Mouse (Mus musculus) adrenal gland, postnatal 10 days (tissue): ENCODE data around the gene Olfr1262. TPM values are rescaled to one million over a fixed set of nuclear protein-coding genes. Genes with fewer than 3 reads are reported as not detected.

Experiments used
- DNase-seq: peaks from one replicate; pipeline ENCODE4 v3.0.0; 2021; ENCODE audit warnings: mixed read lengths
- long read RNA-seq, 2 experiments: library from polyadenylated mRNA; stranded (forward); transcript quantifications; one replicate each; pipeline ENCODE4 v2.0.0; 2021
- total RNA-seq, 2 experiments: library from RNA; stranded (reverse); gene quantifications; 2 replicates each; pipeline ENCODE4 v1.2.3; 2021

Olfr1262 gene
- not detected for total RNA-seq
- long read RNA-seq, experiment 1, result 0 reads
- long read RNA-seq, experiment 2, result 0 reads

- no peak for DNase-seq
These were observed at the start of gene Olfr1262 for GRCm38 (mm10) chr2:89999845-90000244. Olfr1262 (plus strand) TSS chr2:90000145.

GRCm38 (mm10) chr2:89974184-89974583, 25.8 kb upstream of the Olfr1262 start, which contains the start of gene Olfr1260:
Olfr1260 (plus strand) TSS chr2:89974340.
- no peak for DNase-seq

DNA sequence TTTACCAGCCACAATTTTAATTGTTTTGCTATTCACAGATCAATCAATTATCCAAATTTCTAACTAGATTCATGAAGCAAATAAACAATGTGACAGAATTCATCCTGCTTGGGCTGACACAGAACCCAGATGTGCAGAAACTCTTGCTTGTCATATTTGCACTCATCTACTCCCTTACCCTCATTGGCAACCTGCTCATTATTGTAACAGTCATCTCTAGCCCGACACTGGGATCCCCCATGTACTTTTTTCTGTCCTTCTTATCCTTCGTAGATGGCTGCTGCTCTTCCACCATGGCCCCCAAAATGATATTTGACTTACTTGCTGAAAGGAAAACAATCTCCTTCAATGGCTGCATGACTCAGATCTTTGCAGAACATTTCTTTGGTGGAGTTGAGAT, 22.2 kb upstream of the Olfr1262 start:
- DNase-seq, result no peak

- DNase-seq, result no peak
These were observed 9.0 kb upstream of the Olfr1262 start, which contains the start of gene Olfr1261 for GRCm38 (mm10) chr2:89990921-89991320. Olfr1261 (plus strand) TSS chr2:89991221.

DNA sequence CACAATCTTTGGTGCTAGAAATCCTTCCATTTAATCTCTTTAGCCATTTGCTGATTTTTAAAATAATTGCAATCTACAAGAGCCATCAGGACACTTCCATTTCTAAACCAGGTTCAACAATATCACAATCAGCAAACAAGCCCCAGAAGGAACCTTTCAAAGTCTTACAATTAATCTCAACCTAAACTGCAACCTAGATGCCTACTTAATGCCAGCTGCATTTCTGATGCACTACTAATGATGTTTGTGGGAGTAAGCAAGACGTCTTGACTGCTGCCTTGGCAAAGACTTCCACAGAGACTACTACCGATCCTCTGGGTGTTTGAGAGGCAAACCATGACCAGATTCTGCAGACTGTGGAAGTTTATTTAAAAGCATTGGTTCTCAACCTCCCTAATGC, 11.9 kb downstream of the Olfr1262 start, which contains the start of gene Olfr1263:
Gene Olfr1263, plus strand, starts transcription at position 301 of the 400 bp plus-strand sequence.
- no peak for DNase-seq

GRCm38 (mm10) chr2:90025477-90025876, 25.5 kb downstream of the Olfr1262 start, which contains the start of gene Olfr1264:
Olfr1264 (minus strand) TSS chr2:90025577.
- DNase-seq, result no peak

DNA sequence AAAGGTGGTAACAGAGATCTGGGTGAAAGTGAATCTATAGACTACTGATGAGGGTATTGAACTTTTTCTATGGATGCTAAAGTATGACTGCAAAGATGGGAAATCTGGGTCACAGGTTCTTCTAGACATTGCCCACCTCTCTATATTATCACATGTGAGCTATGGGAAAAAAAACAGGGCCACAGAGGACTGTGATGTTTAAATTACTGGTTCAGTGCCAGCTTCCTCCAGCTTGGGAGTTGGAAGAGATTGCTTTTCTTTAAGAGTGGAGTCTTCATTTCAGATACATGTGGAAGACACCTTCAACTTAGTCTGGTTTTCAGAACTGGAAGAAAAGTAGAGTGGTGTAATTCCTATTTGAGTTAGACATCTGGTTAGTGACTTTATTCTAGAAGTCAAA, 35.1 kb downstream of the Olfr1262 start, which contains the start of gene Olfr1265:
Gene Olfr1265, plus strand, starts transcription at position 301 of the 400 bp plus-strand sequence.
- DNase-seq, result no peak

Other genes starting within 250 kb of the Olfr1262 start
- gene Olfr1253, start 243.1 kb upstream of the Olfr1262 start, total RNA-seq, result not detected
- not detected for gene Olfr1254, start 206.5 kb upstream of the Olfr1262 start, total RNA-seq
- not detected for gene Olfr1255, start 188.1 kb upstream of the Olfr1262 start, total RNA-seq
- gene Olfr1256, start 158.6 kb upstream of the Olfr1262 start, total RNA-seq, result not detected
- gene Olfr48, start 151.9 kb upstream of the Olfr1262 start, total RNA-seq, result not detected
- gene Olfr1257, start 121.7 kb upstream of the Olfr1262 start, total RNA-seq, result not detected
- not detected for gene Olfr1258, start 72.8 kb upstream of the Olfr1262 start, total RNA-seq
- not detected for gene Olfr1259, start 51.5 kb upstream of the Olfr1262 start, total RNA-seq
- not detected for gene Olfr1260, start 25.8 kb upstream of the Olfr1262 start, total RNA-seq
- gene Olfr1261, start 8.9 kb upstream of the Olfr1262 start, total RNA-seq, result not detected
- not detected for gene Olfr1263, start 12.0 kb downstream of the Olfr1262 start, total RNA-seq
- gene Olfr1264, start 25.4 kb downstream of the Olfr1262 start, total RNA-seq, result not detected
- gene Olfr1265, start 35.2 kb downstream of the Olfr1262 start, total RNA-seq, result not detected
- gene Olfr140, start 63.4 kb downstream of the Olfr1262 start, total RNA-seq, result not detected
- not detected for gene Olfr1269, start 121.3 kb downstream of the Olfr1262 start, total RNA-seq
- not detected for gene Olfr32, start 142.2 kb downstream of the Olfr1262 start, total RNA-seq
- not detected for gene Olfr1270, start 152.9 kb downstream of the Olfr1262 start, total RNA-seq
- gene Olfr1506, start 224.3 kb downstream of the Olfr1262 start, total RNA-seq, result not detected